Mouse (Mus musculus) ES-Bruce4 (cell line): Measurements from ENCODE around the gene Atg14. TPM values are rescaled to one million over a fixed set of nuclear protein-coding genes. Genes with fewer than 3 reads are reported as not detected.

Source experiments
- H3K27ac ChIP-seq: 2 replicates; pipeline ENCODE4 v1.5.1; 2012; ENCODE audit warnings: low read length, inconsistent platforms; ENCODE audit not compliant: insufficient read depth
- H3K27me3 ChIP-seq: 2 replicates; pipeline ENCODE4 v1.6.1; 2012; ENCODE audit warnings: mild to moderate bottlenecking, low read length, inconsistent platforms; ENCODE audit not compliant: control insufficient read depth, poor library complexity, insufficient read depth, severe bottlenecking
- H3K36me3 ChIP-seq: 2 replicates; pipeline ENCODE4 v1.6.1; 2012; ENCODE audit warnings: inconsistent platforms, mild to moderate bottlenecking, low read length, moderate library complexity; ENCODE audit not compliant: control insufficient read depth, poor library complexity, insufficient read depth, severe bottlenecking
- H3K4me1 ChIP-seq: one replicate; pipeline ENCODE4 v1.8.1; 2011; ENCODE audit warnings: low read length; ENCODE audit not compliant: control insufficient read depth, insufficient read depth
- H3K4me3 ChIP-seq: 2 replicates; pipeline ENCODE4 v1.5.1; 2011; ENCODE audit warnings: low read depth, mild to moderate bottlenecking, low read length
- H3K9ac ChIP-seq: 2 replicates; pipeline ENCODE4 v1.6.1; 2012; ENCODE audit warnings: low read depth, mild to moderate bottlenecking, inconsistent platforms; ENCODE audit not compliant: poor library complexity, severe bottlenecking
- H3K9me3 ChIP-seq: replicated peaks from 2 replicates; pipeline ENCODE4 v1.6.1; 2012; ENCODE audit warnings: mild to moderate bottlenecking, low read length, inconsistent platforms; ENCODE audit not compliant: control insufficient read depth, poor library complexity, insufficient read depth, severe bottlenecking
- CTCF ChIP-seq: IDR thresholded peaks from one replicate; pipeline ENCODE4 v1.8.1; 2011; ENCODE audit warnings: low read depth, low read length
- EP300 ChIP-seq: IDR thresholded peaks from 2 replicates; pipeline ENCODE4 v1.6.1; 2011; ENCODE audit warnings: low read depth, low read length; ENCODE audit not compliant: insufficient read depth
- POLR2A ChIP-seq: IDR thresholded peaks from one replicate; pipeline ENCODE4 v1.8.1; 2011; ENCODE audit warnings: low read length; ENCODE audit not compliant: insufficient read depth
- polyA plus RNA-seq: library from polyadenylated mRNA; stranded (reverse); fragments of >200 nt; gene quantifications from 2 replicates; pipeline ENCODE4 v1.2.4, GENCODE M21; 2011; ENCODE audit warnings: low read depth; ENCODE audit not compliant: missing spikeins, insufficient read depth, insufficient read length

Gene Atg14
- polyA plus RNA-seq, 1 experiment, result 24.5 TPM

GRCm38 (mm10) chr14:47574721-47575120 lies 4.3 kb upstream of the Atg14 start:
- no peak overlapping the region for H3K4me3 ChIP-seq
- no peak overlapping the region for H3K9ac ChIP-seq
- no peaks in the 10 kb centered on the region for H3K9me3 ChIP-seq
- 0 out of 2 replicates have a peak, but pooled peaks have one; percentile 6 for TF ChIP-seq EP300
- TF ChIP-seq POLR2A, result no peak
- TF ChIP-seq CTCF, result peak; percentile 31
- H3K36me3 ChIP-seq, result no peaks in the 10 kb centered on the region
- peaks cover 5% of the 10 kb centered on the region for H3K4me1 ChIP-seq
- no peaks in the 10 kb centered on the region for H3K27me3 ChIP-seq
- peak overlapping the region; percentile 74 for H3K27ac ChIP-seq

DNA sequence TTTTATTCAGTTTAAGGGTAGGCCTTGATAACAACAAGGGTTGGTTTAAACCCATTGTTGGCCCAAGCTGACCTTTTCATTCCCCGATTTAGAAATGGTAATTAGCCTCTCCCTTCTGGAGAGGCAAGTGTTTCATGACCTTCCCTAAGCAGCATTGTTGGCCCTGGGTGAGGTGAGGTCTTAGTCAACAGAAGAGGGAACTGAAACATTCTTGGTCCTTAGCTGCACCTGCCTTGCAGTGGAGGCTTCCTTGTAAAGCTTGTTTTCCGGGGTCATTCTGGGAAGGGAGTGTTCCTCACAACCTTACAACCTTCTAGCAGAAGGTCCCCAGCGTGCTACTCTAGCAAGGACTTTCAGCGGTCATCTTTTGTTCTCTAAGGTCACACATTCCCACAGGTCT lies 2.3 kb upstream of the Atg14 start:
- Histone ChIP-seq H3K9me3 (no peaks in the 10 kb centered on the region), H3K27ac (peak overlapping the region; percentile 99), H3K4me3 (no peak overlapping the region), H3K36me3 (no peaks in the 10 kb centered on the region), H3K9ac (no peak overlapping the region), H3K4me1 (peaks cover 5% of the 10 kb centered on the region), H3K27me3 (no peaks in the 10 kb centered on the region)
- TF ChIP-seq POLR2A (no peak), CTCF (no peak), EP300 (peak; percentile 99)

- peaks cover 15% of the 10 kb centered on the region for H3K36me3 ChIP-seq
- no peaks in the 10 kb centered on the region for H3K27me3 ChIP-seq
- peak overlapping the region; percentile 83 for H3K4me3 ChIP-seq
- H3K27ac ChIP-seq, result peak overlapping the region; percentile 84
- H3K9ac ChIP-seq, result peak overlapping the region; percentile 85
- no peaks in the 10 kb centered on the region for H3K9me3 ChIP-seq
- TF ChIP-seq EP300, result no peak
- peak; percentile 69 for TF ChIP-seq POLR2A
- H3K4me1 ChIP-seq, result peaks cover 3% of the 10 kb centered on the region
Measured at GRCm38 (mm10) chr14:47567962-47568652, 2.3 kb downstream of the Atg14 start.

DNA sequence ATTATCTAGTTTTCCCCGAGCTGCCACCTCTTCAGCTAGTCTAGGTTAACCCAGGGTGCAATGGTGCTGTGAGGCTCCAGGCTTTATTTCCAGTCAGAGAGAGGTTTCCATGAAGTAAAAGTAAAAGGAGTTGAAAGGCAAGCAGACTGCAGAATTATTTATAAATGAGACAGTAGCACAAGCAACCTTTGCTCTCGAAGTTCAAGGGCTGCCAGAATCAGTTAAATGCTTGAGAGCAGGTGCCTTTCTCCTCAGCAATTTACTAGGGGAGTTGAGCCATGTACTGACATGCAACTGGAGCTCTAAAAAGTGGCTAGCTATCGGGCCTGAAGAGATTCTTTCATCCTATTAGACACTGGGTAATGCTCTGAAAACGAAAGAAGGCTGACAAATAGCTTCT lies 7.3 kb downstream of the Atg14 start:
- H3K27ac ChIP-seq, result no peak overlapping the region
- no peaks in the 10 kb centered on the region for H3K9me3 ChIP-seq
- no peaks in the 10 kb centered on the region for H3K4me1 ChIP-seq
- H3K4me3 ChIP-seq, result no peak overlapping the region
- H3K27me3 ChIP-seq, result no peaks in the 10 kb centered on the region
- no peak overlapping the region for H3K9ac ChIP-seq
- TF ChIP-seq EP300 (no peak), CTCF (no peak), POLR2A (no peak)
- H3K36me3 ChIP-seq, result peaks cover 34% of the 10 kb centered on the region

GRCm38 (mm10) chr14:47562530-47562929 lies 7.9 kb downstream of the Atg14 start:
- H3K9ac ChIP-seq, result no peak overlapping the region
- no peaks in the 10 kb centered on the region for H3K4me1 ChIP-seq
- TF ChIP-seq POLR2A (no peak), CTCF (no peak), EP300 (no peak)
- H3K4me3 ChIP-seq, result no peak overlapping the region
- peaks cover 35% of the 10 kb centered on the region for H3K36me3 ChIP-seq
- H3K27ac ChIP-seq, result no peak overlapping the region
- no peaks in the 10 kb centered on the region for H3K27me3 ChIP-seq
- H3K9me3 ChIP-seq, result no peaks in the 10 kb centered on the region

- Histone ChIP-seq H3K27me3 (no peaks in the 10 kb centered on the region), H3K9ac (no peak overlapping the region), H3K4me1 (no peaks in the 10 kb centered on the region), H3K27ac (peak overlapping the region; percentile 36; the same call in 1 of the 2 replicates), H3K9me3 (no peaks in the 10 kb centered on the region), H3K4me3 (no peak overlapping the region), H3K36me3 (peaks cover 44% of the 10 kb centered on the region)
- TF ChIP-seq POLR2A, result no peak
- no peak for TF ChIP-seq CTCF
- no peak for TF ChIP-seq EP300
Measured at GRCm38 (mm10) chr14:47560714-47561113, 9.7 kb downstream of the Atg14 start.
